Mouse (Mus musculus) spleen, adult 2 months (tissue): ENCODE data around the gene Slc22a29. TPM values are rescaled to one million over a fixed set of nuclear protein-coding genes. Genes with fewer than 3 reads are reported as not detected.
"Not testable (repeated sequence)": the region's sequence is repeated elsewhere in the genome, so short reads cannot be mapped to it uniquely, and the experiment has no call there.

Experiments
- DNase-seq, 2 experiments: peaks; one replicate each; pipeline versions ENCODE4 v3.0.0 to v3.0.0-alpha.2; 2012 to 2021; ENCODE audit warnings: low spot score in 2 of 2, low read depth in 1 of 2
- H3K27ac ChIP-seq: fragments of 200-500 bp; 2 replicates; pipeline ENCODE4 v1.5.1; 2012; ENCODE audit warnings: low read length, inconsistent platforms; ENCODE audit not compliant: insufficient read depth
- H3K27me3 ChIP-seq: fragments of 200-500 bp; 2 replicates; pipeline ENCODE4 v1.6.1; 2012; ENCODE audit warnings: mild to moderate bottlenecking, moderate library complexity, low read length, inconsistent platforms; ENCODE audit not compliant: control insufficient read depth, insufficient read depth
- H3K36me3 ChIP-seq: fragments of 200-500 bp; 2 replicates; pipeline ENCODE4 v1.6.1; 2012; ENCODE audit warnings: mild to moderate bottlenecking, low read length, inconsistent platforms; ENCODE audit not compliant: control insufficient read depth, insufficient read depth
- H3K4me1 ChIP-seq: fragments of 200-500 bp; 2 replicates; pipeline ENCODE4 v1.6.1; 2011; ENCODE audit warnings: inconsistent platforms; ENCODE audit not compliant: control insufficient read depth, insufficient read depth, insufficient read length
- H3K4me3 ChIP-seq: fragments of 200-500 bp; 2 replicates; pipeline ENCODE4 v1.5.1; 2011; ENCODE audit warnings: mild to moderate bottlenecking, inconsistent platforms; ENCODE audit not compliant: insufficient read depth, insufficient read length; ENCODE audit errors: extremely low read depth
- CTCF ChIP-seq: fragments of 200-500 bp; IDR thresholded peaks from 2 replicates; pipeline ENCODE4 v1.5.1; 2011; ENCODE audit warnings: mild to moderate bottlenecking, inconsistent platforms; ENCODE audit not compliant: insufficient read depth, insufficient read length, insufficient replicate concordance; ENCODE audit errors: extremely low read depth
- POLR2A ChIP-seq: fragments of 200-500 bp; IDR thresholded peaks from 2 replicates; pipeline ENCODE4 v1.6.1; 2011; ENCODE audit warnings: low read depth, low read length, inconsistent platforms
- WGBS: fragments of 180-500 bp; shearing (Covaris S2); methylation state at CpG from one replicate; pipeline ENCODE4 v1.1.7; 2018; 5-methylcytosine and 5-hydroxymethylcytosine counted together
- polyA plus RNA-seq: library from polyadenylated mRNA; depleted of rRNA; stranded (reverse); fragments of >200 nt; gene quantifications from 2 replicates; pipeline ENCODE4 v1.2.3, GENCODE M21; 2012; rRNA removed

Slc22a29 gene
- not detected in 2 replicates for polyA plus RNA-seq

DNA sequence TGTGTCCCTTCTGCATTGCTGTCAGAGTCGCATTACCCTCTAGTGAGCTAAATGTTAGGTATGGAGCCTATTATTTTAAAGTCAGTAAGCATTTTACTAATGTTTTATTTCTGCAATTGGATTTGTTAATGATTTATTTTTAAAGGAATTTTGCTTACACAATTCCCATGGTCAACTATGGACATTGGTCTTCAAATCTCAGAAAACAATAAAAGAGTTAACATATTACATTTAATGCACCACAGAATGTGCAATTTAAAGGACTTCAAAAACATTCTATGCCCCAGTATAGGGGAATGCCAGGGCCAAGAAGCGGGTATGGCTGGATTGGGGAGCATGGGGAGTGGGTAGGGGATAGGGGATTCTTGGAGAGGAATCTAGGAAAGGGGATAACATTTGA lies at the start of gene Slc22a29:
Gene Slc22a29 (minus strand): TSS at position 101 of the 400 bp plus-strand sequence.
- Histone ChIP-seq H3K4me1 (no peaks in the 10 kb centered on the region), H3K27ac (no peak within 1 kb of the TSS), H3K36me3 (no peaks in the 10 kb centered on the region), H3K27me3 (no peaks in the 10 kb centered on the region), H3K4me3 (no peak within 1 kb of the TSS)
- 86% methylated on average over 2 of the region's 2 CpGs for WGBS
- no peak for DNase-seq
- TF ChIP-seq CTCF: no peak
- no peak for TF ChIP-seq POLR2A

DNA sequence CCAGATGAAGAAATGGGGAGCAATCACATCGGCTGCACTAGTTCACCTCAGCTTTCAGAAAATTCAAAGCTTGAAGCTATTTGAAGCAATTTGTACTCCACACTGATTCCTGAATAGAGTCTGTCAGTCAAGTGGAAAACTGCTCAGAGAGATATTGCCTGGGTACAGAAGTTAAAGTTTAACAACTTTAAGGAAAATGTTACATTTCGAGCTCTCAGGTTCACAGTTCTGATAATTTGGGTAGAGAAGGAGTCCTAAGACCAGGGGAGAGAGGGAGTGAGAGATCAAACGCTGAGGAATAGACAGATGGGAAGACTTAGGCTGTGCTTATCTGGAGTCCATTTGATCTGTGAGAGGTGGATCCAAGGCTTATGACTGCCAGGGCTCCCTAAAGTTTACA lies 46.6 kb upstream of the Slc22a29 start:
- TF ChIP-seq CTCF (no peak), POLR2A (no peak)
- Histone ChIP-seq H3K4me3 (no peak overlapping the region), H3K36me3 (no peaks in the 10 kb centered on the region), H3K27ac (no peak overlapping the region), H3K4me1 (no peaks in the 10 kb centered on the region), H3K27me3 (no peaks in the 10 kb centered on the region)
- 85% methylated on average over 3 of the region's 3 CpGs for WGBS
- no peak for DNase-seq

DNA sequence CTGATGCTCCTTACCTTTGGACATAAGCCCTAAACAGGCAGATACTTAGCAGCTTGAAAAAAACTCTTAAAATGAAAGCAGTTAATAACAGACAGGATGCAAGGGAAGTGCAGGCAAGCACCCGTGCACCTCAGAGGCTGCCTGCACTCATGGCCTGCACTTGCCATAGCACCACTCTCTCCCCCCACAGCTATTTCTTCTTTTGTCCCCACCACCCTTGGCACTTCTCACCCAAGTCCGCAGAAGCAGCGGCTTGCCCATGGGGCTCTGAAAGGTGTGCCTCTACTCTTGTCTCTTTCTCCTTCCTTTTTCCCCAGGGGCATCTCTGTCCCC lies 34.0 kb upstream of the Slc22a29 start:
- no peak for DNase-seq
- H3K27ac ChIP-seq: no peak overlapping the region

DNA sequence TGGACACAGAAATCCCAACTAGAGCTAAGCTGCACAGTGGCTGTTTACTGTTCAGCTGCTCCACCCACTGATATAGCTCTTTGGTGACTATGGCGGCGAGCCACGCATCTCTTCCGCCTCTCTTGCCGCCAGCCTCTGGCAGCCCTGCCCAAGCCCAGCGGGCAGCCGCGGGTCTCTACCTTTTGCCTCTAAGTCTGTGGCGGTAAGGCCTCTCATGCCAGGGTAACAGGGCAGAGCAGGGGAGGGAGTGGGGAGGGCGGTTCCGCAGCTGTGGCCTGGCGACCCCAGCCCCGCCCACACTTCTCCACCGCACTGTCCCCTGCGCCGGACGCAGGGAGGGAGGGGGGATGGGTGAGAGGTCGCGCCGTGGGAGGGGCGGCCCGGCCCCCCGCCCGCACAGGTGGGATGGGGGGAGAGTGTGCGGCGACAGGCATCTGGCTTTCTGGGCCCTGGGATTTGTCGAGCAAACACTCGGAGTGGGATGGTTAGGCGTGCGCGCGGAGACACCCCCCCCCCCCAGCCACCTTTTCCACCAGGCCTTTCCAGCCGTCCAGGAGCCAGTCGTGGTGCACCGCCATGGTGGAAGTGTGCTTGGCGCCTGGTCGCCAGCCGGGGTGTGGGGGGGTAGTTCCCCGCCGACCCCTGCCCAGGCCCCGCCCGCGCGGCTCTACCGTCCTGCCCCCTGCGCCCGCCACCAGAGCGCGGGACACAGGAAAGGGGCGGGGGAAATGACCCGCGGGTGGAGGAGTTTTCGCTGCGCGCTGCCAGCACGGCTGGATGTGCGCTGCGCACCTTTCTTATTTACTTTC lies 33.4 kb upstream of the Slc22a29 start:
- H3K4me3 ChIP-seq: peak overlapping the region; percentile 50
- H3K27me3 ChIP-seq: peaks cover 2% of the 10 kb centered on the region; the same call in 1 of the 2 replicates
- H3K36me3 ChIP-seq: no peaks in the 10 kb centered on the region
- peak overlapping the region; percentile 3; the same call in 1 of the 2 replicates for H3K27ac ChIP-seq
- DNase-seq: peak; percentile 3 to 50
- WGBS: 11% methylated on average over 54 of the region's 58 CpGs
- no peak for TF ChIP-seq POLR2A
- TF ChIP-seq CTCF: no peak
- no peaks in the 10 kb centered on the region for H3K4me1 ChIP-seq

More for the DNA sequence above, 34.0 kb upstream of the Slc22a29 start:
- Histone ChIP-seq H3K36me3 (no peaks in the 10 kb centered on the region), H3K4me1 (no peaks in the 10 kb centered on the region), H3K27me3 (peaks cover 2% of the 10 kb centered on the region; the same call in 1 of the 2 replicates), H3K4me3 (peak overlapping the region; percentile 50)
- WGBS: 28% methylated on average over 3 of the region's 3 CpGs
- TF ChIP-seq POLR2A (no peak), CTCF (no peak)

DNA sequence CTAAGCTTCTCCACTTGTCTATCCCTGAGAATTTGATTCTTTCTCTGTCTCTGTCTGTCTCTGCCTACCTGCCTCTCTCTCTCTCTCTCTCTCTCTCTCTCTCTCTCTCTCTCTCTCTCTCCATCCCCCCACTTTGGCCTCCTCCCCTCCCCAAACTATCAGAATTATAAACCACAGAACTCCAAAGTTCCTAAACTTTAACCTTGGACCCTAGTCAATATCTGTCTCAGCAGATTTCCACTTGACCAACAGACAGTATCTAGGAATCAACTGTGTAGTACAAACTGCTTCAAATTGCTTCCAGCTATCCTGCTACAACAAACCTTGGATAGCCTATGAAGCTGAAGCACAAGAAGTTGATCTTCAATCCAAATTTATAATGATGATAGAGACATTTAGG lies 10.2 kb upstream of the Slc22a29 start:
- no peaks in the 10 kb centered on the region for H3K27me3 ChIP-seq
- TF ChIP-seq CTCF: no peak
- TF ChIP-seq POLR2A: no peak
- H3K36me3 ChIP-seq: no peaks in the 10 kb centered on the region

GRCm38 (mm10) chr19:8148787-8149523 lies 69.7 kb downstream of the Slc22a29 start:
- Histone ChIP-seq H3K27me3 (no peaks in the 10 kb centered on the region), H3K36me3 (no peaks in the 10 kb centered on the region), H3K4me1 (no peaks in the 10 kb centered on the region), H3K4me3 (no peak overlapping the region), H3K27ac (no peak overlapping the region)
- TF ChIP-seq POLR2A (no peak), CTCF (no peak)
- WGBS: 51% methylated on average over 2 of the region's 2 CpGs
- no peak for DNase-seq

More for the DNA sequence above, 10.2 kb upstream of the Slc22a29 start:
- no peak for DNase-seq
- Histone ChIP-seq H3K4me3 (no peak overlapping the region), H3K27ac (no peak overlapping the region), H3K4me1 (no peaks in the 10 kb centered on the region)

DNA sequence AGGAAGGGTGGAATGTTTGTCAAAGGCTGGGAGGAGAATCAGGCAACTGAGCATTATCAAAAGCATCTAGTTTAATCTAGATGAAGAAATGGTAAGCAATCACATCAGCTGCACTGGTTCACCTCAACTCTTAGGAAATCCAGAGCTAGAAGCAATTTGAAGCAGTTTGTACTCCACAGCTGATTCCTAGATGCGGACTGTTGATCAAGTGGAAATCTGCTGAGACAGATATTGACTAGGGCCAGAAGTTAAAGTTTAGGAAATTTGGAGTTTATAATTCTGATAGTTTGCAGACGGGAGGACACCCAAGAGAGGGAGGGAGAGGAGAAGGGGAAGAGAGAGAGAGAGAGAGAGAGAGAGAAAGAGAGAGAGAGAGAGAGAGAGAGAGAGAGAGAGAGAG lies 76.0 kb downstream of the Slc22a29 start:
- WGBS: 81% methylated on average over 2 of the region's 2 CpGs
- H3K27ac ChIP-seq, H3K36me3 ChIP-seq, H3K4me1 ChIP-seq, DNase-seq, H3K4me3 ChIP-seq, H3K27me3 ChIP-seq: not testable (repeated sequence)

- H3K4me3 ChIP-seq, DNase-seq, H3K4me1 ChIP-seq, H3K27ac ChIP-seq, H3K27me3 ChIP-seq, H3K36me3 ChIP-seq: not testable (repeated sequence)
- WGBS: 72% methylated on average over 14 of the region's 14 CpGs
Measured at GRCm38 (mm10) chr19:8134127-8134841, 84.4 kb downstream of the Slc22a29 start.

- H3K4me3 ChIP-seq, H3K4me1 ChIP-seq, H3K27ac ChIP-seq, DNase-seq, H3K27me3 ChIP-seq, H3K36me3 ChIP-seq: not testable (repeated sequence)
- 92% methylated on average over 2 of the region's 3 CpGs for WGBS
Measured at GRCm38 (mm10) chr19:8131881-8132280, 86.8 kb downstream of the Slc22a29 start, which contains the start of gene Slc22a28. Gene Slc22a28 (minus strand): TSS chr19:8131982.
